Mouse (Mus musculus): ENCODE measurements at regions not wholly inside any gene's neighbourhood (a gene's known extent, or its start where the extent isn't known, plus 50 kb on each side); places are given as distances from the start of the nearest gene placed in this dataset.

- no peak for TF ChIP-seq ZNF384 (IDR thresholded peaks at IDR 0.05; ENCODE audit: low read depth, low read length)
- TF ChIP-seq CTCF (conservative IDR thresholded peaks at IDR 0.05 in 1 of 2, IDR thresholded peaks at IDR 0.05 in 1 of 2; ENCODE audit: low read depth in 2 of 2, low read length in 2 of 2): no peak
- TF ChIP-seq POLR2AphosphoS2 (IDR thresholded peaks at IDR 0.05; ENCODE audit: low read depth, low read length): no peak
These were observed 88.8 kb upstream of the Rbms1 start for GRCm38 (mm10) chr2:61051808-61052207.
